Mouse (Mus musculus): Measurements from ENCODE around the gene Cd3d. TPM values are rescaled to one million over a fixed set of nuclear protein-coding genes. Genes with fewer than 3 reads are reported as not detected.

Cd3d gene
- total RNA-seq, 4 experiments from 2014 or later = not detected

Other genes with a start within 250 kb of the Cd3d start
- 100 to 1,000 TPM in 2 of 4 experiments, 10 to 100 TPM in 2; 84.1 to 114 (median 102) TPM for gene Phldb1, start 246.6 kb upstream of the Cd3d start, total RNA-seq (2022)
- gene Arcn1, start 213.9 kb upstream of the Cd3d start, total RNA-seq (2022) = 100 to 1,000 TPM in 2 of 4 experiments, 10 to 100 TPM in 2; 94.1 to 110 (median 101) TPM
- gene Ift46, start 213.9 kb upstream of the Cd3d start, total RNA-seq (2022) = 10 to 100 TPM; 67.4 to 77.6 (median 70.5) TPM
- 10 to 100 TPM; 43.8 to 55.1 (median 49.5) TPM for gene Tmem25, start 182.5 kb upstream of the Cd3d start, total RNA-seq (2022)
- 1 to 10 TPM in 2 of 4 experiments, under 1 TPM in 1, not detected in 1; 0.74 to 1.4 (median 1.1) TPM for gene Ttc36, start 178.7 kb upstream of the Cd3d start, total RNA-seq (2022)
- gene Kmt2a, start 100.5 kb upstream of the Cd3d start, total RNA-seq (2022) = 100 to 1,000 TPM in 1 of 4 experiments, 10 to 100 TPM in 3; 63.4 to 103 (median 80.1) TPM
- gene Atp5l, start 61.0 kb upstream of the Cd3d start, total RNA-seq (2022) = 100 to 1,000 TPM; 246 to 356 (median 299) TPM
- 10 to 100 TPM; 69.7 to 84.9 (median 72.3) TPM for gene Ube4a, start 16.2 kb upstream of the Cd3d start, total RNA-seq (2022)
- gene Cd3g, start 1.4 kb upstream of the Cd3d start, total RNA-seq (2022) = under 1 TPM in 2 of 4 experiments, not detected in 2; 0.38 to 0.43 TPM
- under 1 TPM in 2 of 4 experiments, not detected in 2; 0.27 to 0.33 TPM for gene Cd3e, start 27.8 kb downstream of the Cd3d start, total RNA-seq (2022)
- gene Mpzl2, start 58.0 kb downstream of the Cd3d start, total RNA-seq (2022) = 1 to 10 TPM; 1.3 TPM
- gene Mpzl3, start 73.4 kb downstream of the Cd3d start, total RNA-seq (2022) = 1 to 10 TPM; 3.4 to 5.4 (median 3.7) TPM
- 1 to 10 TPM in 1 of 4 experiments, under 1 TPM in 3; 0.55 to 1.3 (median 0.72) TPM for gene Jaml, start 97.4 kb downstream of the Cd3d start, total RNA-seq (2022)
- gene Scn2b, start 136.0 kb downstream of the Cd3d start, total RNA-seq (2022) = 100 to 1,000 TPM; 209 to 270 (median 239) TPM
- 10 to 100 TPM; 14.6 to 17.4 (median 15.7) TPM for gene Scn4b, start 156.6 kb downstream of the Cd3d start, total RNA-seq (2022)
- 1 to 10 TPM in 1 of 4 experiments, under 1 TPM in 3; 0.43 to 1.0 (median 0.59) TPM for gene BC049352, start 200.2 kb downstream of the Cd3d start, total RNA-seq (2022)
- gene Tmprss4, start 222.3 kb downstream of the Cd3d start, total RNA-seq (2022) = not detected

Data from layer of hippocampus, adult 8-10 months (tissue).